Mouse (Mus musculus): ENCODE data around the gene Gm45337. TPM values are rescaled to one million over a fixed set of nuclear protein-coding genes. Genes with fewer than 3 reads are reported as not detected.
"Not testable (repeated sequence)": the region's sequence is repeated elsewhere in the genome, so short reads cannot be mapped to it uniquely, and the experiment has no call there.

Gm45337 gene
- not detected in 2 replicates for polyA plus RNA-seq (2014; fragmentation: Nextera tagmentation; extraction: Ambion mirVana)

- H3K4me2 ChIP-seq (replicated peaks; ENCODE audit: low read depth, low read length): no peak within 1 kb of the TSS
- ATAC-seq (ENCODE audit: low FRiP score) (no peak), DNase-seq (ENCODE audit: low spot score) (no peak)
- 75% methylated on average over 1 of the region's 1 CpGs for WGBS
- no peaks in the 10 kb centered on the region for H3K4me1 ChIP-seq (replicated peaks; ENCODE audit: control insufficient read depth, insufficient read depth, low read length)
- no peaks in the 10 kb centered on the region for H3K9me3 ChIP-seq (ENCODE audit: control insufficient read depth, low read length)
- H3K36me3 ChIP-seq (ENCODE audit: control insufficient read depth, insufficient read depth, low read length): no peaks in the 10 kb centered on the region
- no peaks in the 10 kb centered on the region for H3K27me3 ChIP-seq (ENCODE audit: control insufficient read depth, insufficient read depth, low read length)
- H3K27ac ChIP-seq (ENCODE audit: low read depth, low read length): no peak within 1 kb of the TSS
- no peak within 1 kb of the TSS for H3K4me3 ChIP-seq (ENCODE audit: low read depth, low read length)
- no peak within 1 kb of the TSS for H3K9ac ChIP-seq (ENCODE audit: low read depth, low read length)
These were observed at the start of gene Gm45337 for GRCm38 (mm10) chr7:142144507-142144906. TSS of gene Gm45337 (minus strand) at chr7:142144607.

GRCm38 (mm10) chr7:142190289-142190688 is 45.9 kb upstream of the Gm45337 start, which contains the start of gene Gm10153:
TSS of gene Gm10153 (minus strand) at chr7:142190389.
- Histone ChIP-seq H3K4me1 (replicated peaks; ENCODE audit: control insufficient read depth, insufficient read depth, low read length) (no peaks in the 10 kb centered on the region), H3K27ac (ENCODE audit: low read depth, low read length) (no peak within 1 kb of the TSS), H3K27me3 (ENCODE audit: control insufficient read depth, insufficient read depth, low read length) (no peaks in the 10 kb centered on the region), H3K9ac (ENCODE audit: low read depth, low read length) (no peak within 1 kb of the TSS), H3K9me3 (ENCODE audit: control insufficient read depth, low read length) (no peaks in the 10 kb centered on the region), H3K4me3 (ENCODE audit: low read depth, low read length) (no peak within 1 kb of the TSS), H3K36me3 (ENCODE audit: control insufficient read depth, insufficient read depth, low read length) (no peaks in the 10 kb centered on the region), H3K4me2 (replicated peaks; ENCODE audit: low read depth, low read length) (no peak within 1 kb of the TSS)
- WGBS: 54% methylated on average over 2 of the region's 2 CpGs
- DNase-seq (ENCODE audit: low spot score): no peak
- ATAC-seq (ENCODE audit: low FRiP score): no peak

GRCm38 (mm10) chr7:142188156-142188555 is 43.7 kb upstream of the Gm45337 start:
- ATAC-seq (ENCODE audit: low FRiP score): no peak
- no peak overlapping the region for H3K9ac ChIP-seq (ENCODE audit: low read depth, low read length)
- H3K36me3 ChIP-seq (ENCODE audit: control insufficient read depth, insufficient read depth, low read length): no peaks in the 10 kb centered on the region
- H3K4me1 ChIP-seq (replicated peaks; ENCODE audit: control insufficient read depth, insufficient read depth, low read length): no peaks in the 10 kb centered on the region
- no peak for DNase-seq (ENCODE audit: low spot score)
- no peak overlapping the region for H3K4me3 ChIP-seq (ENCODE audit: low read depth, low read length)
- H3K27ac ChIP-seq (ENCODE audit: low read depth, low read length): no peak overlapping the region
- 80% methylated on average over 2 of the region's 2 CpGs for WGBS
- H3K4me2 ChIP-seq (replicated peaks; ENCODE audit: low read depth, low read length): no peak overlapping the region
- no peaks in the 10 kb centered on the region for H3K27me3 ChIP-seq (ENCODE audit: control insufficient read depth, insufficient read depth, low read length)
- no peaks in the 10 kb centered on the region for H3K9me3 ChIP-seq (ENCODE audit: control insufficient read depth, low read length)

- Histone ChIP-seq H3K4me2 (replicated peaks; ENCODE audit: low read depth, low read length) (no peak overlapping the region), H3K9me3 (ENCODE audit: control insufficient read depth, low read length) (no peaks in the 10 kb centered on the region), H3K27ac (ENCODE audit: low read depth, low read length) (no peak overlapping the region), H3K36me3 (ENCODE audit: control insufficient read depth, insufficient read depth, low read length) (no peaks in the 10 kb centered on the region), H3K4me3 (ENCODE audit: low read depth, low read length) (no peak overlapping the region), H3K4me1 (replicated peaks; ENCODE audit: control insufficient read depth, insufficient read depth, low read length) (no peaks in the 10 kb centered on the region), H3K27me3 (ENCODE audit: control insufficient read depth, insufficient read depth, low read length) (no peaks in the 10 kb centered on the region), H3K9ac (ENCODE audit: low read depth, low read length) (no peak overlapping the region)
- no peak for DNase-seq (ENCODE audit: low spot score)
- ATAC-seq (ENCODE audit: low FRiP score): no peak
- WGBS: 67% methylated on average over 1 of the region's 1 CpGs
These were observed 36.6 kb upstream of the Gm45337 start for GRCm38 (mm10) chr7:142181021-142181420.

- 90% methylated on average over 1 of the region's 1 CpGs for WGBS
- no peak for ATAC-seq (ENCODE audit: low FRiP score)
These were observed 34.3 kb upstream of the Gm45337 start for GRCm38 (mm10) chr7:142178685-142179084.

GRCm38 (mm10) chr7:142175905-142176304 is 31.5 kb upstream of the Gm45337 start, which contains the start of gene Krtap5-2:
TSS of gene Krtap5-2 (minus strand) at chr7:142176005.
- not testable (repeated sequence) for H3K4me1 ChIP-seq (replicated peaks; ENCODE audit: control insufficient read depth, insufficient read depth, low read length); H3K4me3 ChIP-seq (ENCODE audit: low read depth, low read length); H3K9me3 ChIP-seq (ENCODE audit: control insufficient read depth, low read length); H3K4me2 ChIP-seq (replicated peaks; ENCODE audit: low read depth, low read length); H3K27ac ChIP-seq (ENCODE audit: low read depth, low read length); H3K36me3 ChIP-seq (ENCODE audit: control insufficient read depth, insufficient read depth, low read length); ATAC-seq (ENCODE audit: low FRiP score); DNase-seq (ENCODE audit: low spot score); H3K27me3 ChIP-seq (ENCODE audit: control insufficient read depth, insufficient read depth, low read length); H3K9ac ChIP-seq (ENCODE audit: low read depth, low read length)

More at GRCm38 (mm10) chr7:142178685-142179084, 34.3 kb upstream of the Gm45337 start:
- DNase-seq (ENCODE audit: low spot score): no peak
- H3K9ac ChIP-seq (ENCODE audit: low read depth, low read length): no peak overlapping the region
- no peak overlapping the region for H3K4me3 ChIP-seq (ENCODE audit: low read depth, low read length)
- H3K36me3 ChIP-seq (ENCODE audit: control insufficient read depth, insufficient read depth, low read length): no peaks in the 10 kb centered on the region
- H3K27ac ChIP-seq (ENCODE audit: low read depth, low read length): no peak overlapping the region
- H3K4me1 ChIP-seq (replicated peaks; ENCODE audit: control insufficient read depth, insufficient read depth, low read length): no peaks in the 10 kb centered on the region
- H3K9me3 ChIP-seq (ENCODE audit: control insufficient read depth, low read length): no peaks in the 10 kb centered on the region
- H3K4me2 ChIP-seq (replicated peaks; ENCODE audit: low read depth, low read length): no peak overlapping the region
- H3K27me3 ChIP-seq (ENCODE audit: control insufficient read depth, insufficient read depth, low read length): no peaks in the 10 kb centered on the region

GRCm38 (mm10) chr7:142169836-142170235 is 25.4 kb upstream of the Gm45337 start:
- Histone ChIP-seq H3K4me2 (replicated peaks; ENCODE audit: low read depth, low read length) (no peak overlapping the region), H3K9me3 (ENCODE audit: control insufficient read depth, low read length) (no peaks in the 10 kb centered on the region), H3K4me1 (replicated peaks; ENCODE audit: control insufficient read depth, insufficient read depth, low read length) (no peaks in the 10 kb centered on the region), H3K36me3 (ENCODE audit: control insufficient read depth, insufficient read depth, low read length) (no peaks in the 10 kb centered on the region), H3K27me3 (ENCODE audit: control insufficient read depth, insufficient read depth, low read length) (no peaks in the 10 kb centered on the region), H3K4me3 (ENCODE audit: low read depth, low read length) (no peak overlapping the region), H3K27ac (ENCODE audit: low read depth, low read length) (no peak overlapping the region), H3K9ac (ENCODE audit: low read depth, low read length) (no peak overlapping the region)
- WGBS: 50% methylated on average over 3 of the region's 3 CpGs
- no peak for ATAC-seq (ENCODE audit: low FRiP score)
- DNase-seq (ENCODE audit: low spot score): peak; percentile 64

- H3K4me2 ChIP-seq (replicated peaks; ENCODE audit: low read depth, low read length); ATAC-seq (ENCODE audit: low FRiP score); H3K9me3 ChIP-seq (ENCODE audit: control insufficient read depth, low read length); H3K9ac ChIP-seq (ENCODE audit: low read depth, low read length); H3K36me3 ChIP-seq (ENCODE audit: control insufficient read depth, insufficient read depth, low read length); DNase-seq (ENCODE audit: low spot score); H3K4me1 ChIP-seq (replicated peaks; ENCODE audit: control insufficient read depth, insufficient read depth, low read length); H3K27ac ChIP-seq (ENCODE audit: low read depth, low read length); H3K4me3 ChIP-seq (ENCODE audit: low read depth, low read length); H3K27me3 ChIP-seq (ENCODE audit: control insufficient read depth, insufficient read depth, low read length): not testable (repeated sequence)
These were observed 21.2 kb upstream of the Gm45337 start, which contains the start of gene Gm4553 for GRCm38 (mm10) chr7:142165639-142166038. TSS of gene Gm4553 (minus strand) at chr7:142165739.

- DNase-seq (ENCODE audit: low spot score) (no peak), ATAC-seq (ENCODE audit: low FRiP score) (no peak)
- WGBS: 92% methylated on average over 3 of the region's 3 CpGs
These were observed 15.0 kb upstream of the Gm45337 start for GRCm38 (mm10) chr7:142159366-142159765.

More at GRCm38 (mm10) chr7:142159366-142159765, 15.0 kb upstream of the Gm45337 start:
- Histone ChIP-seq H3K4me1 (replicated peaks; ENCODE audit: control insufficient read depth, insufficient read depth, low read length) (no peaks in the 10 kb centered on the region), H3K36me3 (ENCODE audit: control insufficient read depth, insufficient read depth, low read length) (no peaks in the 10 kb centered on the region), H3K4me3 (ENCODE audit: low read depth, low read length) (no peak overlapping the region), H3K27me3 (ENCODE audit: control insufficient read depth, insufficient read depth, low read length) (no peaks in the 10 kb centered on the region), H3K9ac (ENCODE audit: low read depth, low read length) (no peak overlapping the region), H3K27ac (ENCODE audit: low read depth, low read length) (no peak overlapping the region), H3K4me2 (replicated peaks; ENCODE audit: low read depth, low read length) (no peak overlapping the region), H3K9me3 (ENCODE audit: control insufficient read depth, low read length) (no peaks in the 10 kb centered on the region)

All from hindbrain, embryonic 11.5 days (tissue).